Mouse (Mus musculus) bone marrow, adult 2 months (tissue): ENCODE measurements at regions not wholly inside any gene's neighbourhood (a gene's known extent, or its start where the extent isn't known, plus 50 kb on each side); places are given as distances from the start of the nearest gene placed in this dataset.

ENCODE experiments used
- CTCF ChIP-seq: fragments of 200-500 bp; IDR thresholded peaks from 2 replicates; pipeline ENCODE4 v1.5.1; 2011; ENCODE audit warnings: low read length, control low read depth; ENCODE audit not compliant: control insufficient read depth, insufficient read depth
- POLR2A ChIP-seq: fragments of 200-500 bp; IDR thresholded peaks from 2 replicates; pipeline ENCODE4 v1.6.1; 2011; ENCODE audit warnings: low read depth, mild to moderate bottlenecking, control low read depth, low read length, borderline replicate concordance; ENCODE audit not compliant: control insufficient read depth

- TF ChIP-seq POLR2A (no peak), CTCF (no peak)
Observed at GRCm38 (mm10) chr19:45310944-45311603, 52.5 kb upstream of the Btrc start.
